Mouse (Mus musculus) skeletal muscle tissue, adult 2 months (tissue): Measurements from ENCODE around the gene Flt3.

ENCODE experiments used
- DNase-seq: peaks from one replicate; pipeline ENCODE4 v3.0.0-alpha.2; 2012; ENCODE audit warnings: low read depth, low spot score

Gene Flt3

DNA sequence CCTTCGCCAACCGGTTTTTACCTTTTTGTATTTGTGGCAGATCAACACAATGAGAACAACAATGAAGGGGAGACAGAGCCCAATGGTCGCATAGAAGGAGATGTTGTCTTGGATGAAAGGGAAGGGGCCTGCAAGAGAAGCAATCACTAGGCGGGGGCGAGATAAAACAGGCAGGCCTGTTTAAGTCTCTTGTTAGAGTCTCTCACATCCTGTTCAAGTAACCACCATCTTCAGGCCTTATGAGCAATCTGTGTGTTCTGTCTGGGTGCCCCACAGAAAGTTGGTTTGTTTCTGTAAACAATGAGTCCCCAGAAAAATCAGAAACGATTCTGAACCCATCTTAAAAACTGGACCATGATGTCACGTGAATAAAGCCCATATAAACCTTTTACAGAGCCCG is 45.3 kb downstream of the Flt3 start:
- DNase-seq, result no peak

DNA sequence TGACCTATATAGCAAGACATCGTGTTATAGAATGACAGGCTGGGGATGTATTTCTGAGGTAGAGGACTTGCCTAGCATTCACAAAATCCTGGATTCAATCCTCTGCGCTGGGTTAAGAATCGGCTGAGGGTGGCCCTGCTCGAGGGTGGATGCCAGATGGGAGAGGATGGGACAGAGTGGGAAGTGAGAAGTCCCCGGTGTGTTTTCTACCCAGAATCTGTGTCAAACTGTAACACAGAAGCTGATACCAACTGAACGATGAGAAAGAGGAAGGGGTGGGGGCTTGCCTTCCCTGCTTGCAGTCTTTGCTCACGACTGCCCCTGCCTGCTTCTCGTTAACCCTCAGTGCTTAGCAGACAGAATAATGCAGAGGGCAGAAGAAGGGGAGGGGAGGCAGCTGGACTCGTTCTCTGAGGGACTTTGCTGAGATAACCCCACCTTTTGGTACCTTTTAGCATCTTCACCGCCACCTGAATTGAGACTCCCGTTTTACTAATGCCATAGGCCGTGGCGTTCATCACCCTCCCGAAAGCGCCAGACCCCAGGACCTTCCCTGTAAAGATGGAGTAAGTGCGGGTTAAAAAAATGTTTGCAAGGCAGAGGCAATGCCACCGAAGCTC is 46.0 kb downstream of the Flt3 start:
- DNase-seq, result no peak

DNA sequence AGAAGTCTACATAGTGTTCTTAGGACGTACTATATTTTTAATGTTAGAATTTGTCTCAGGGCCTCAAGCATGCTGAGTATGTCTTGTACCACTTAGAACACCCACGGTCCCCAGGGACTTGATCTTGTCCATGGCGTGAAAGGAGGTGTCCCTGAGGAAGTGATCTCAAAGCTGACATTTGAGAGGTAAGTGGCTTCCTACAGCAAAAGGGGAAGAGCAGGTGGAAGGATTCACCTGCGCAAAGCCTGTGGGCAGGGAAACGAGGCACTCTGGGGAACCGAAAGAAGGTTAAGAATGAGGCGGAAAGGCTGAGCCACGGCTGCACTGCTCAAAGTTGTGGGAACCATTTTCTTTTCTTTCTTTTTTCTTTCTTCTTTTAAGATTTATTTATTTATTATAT is 48.4 kb downstream of the Flt3 start:
- no peak for DNase-seq

DNA sequence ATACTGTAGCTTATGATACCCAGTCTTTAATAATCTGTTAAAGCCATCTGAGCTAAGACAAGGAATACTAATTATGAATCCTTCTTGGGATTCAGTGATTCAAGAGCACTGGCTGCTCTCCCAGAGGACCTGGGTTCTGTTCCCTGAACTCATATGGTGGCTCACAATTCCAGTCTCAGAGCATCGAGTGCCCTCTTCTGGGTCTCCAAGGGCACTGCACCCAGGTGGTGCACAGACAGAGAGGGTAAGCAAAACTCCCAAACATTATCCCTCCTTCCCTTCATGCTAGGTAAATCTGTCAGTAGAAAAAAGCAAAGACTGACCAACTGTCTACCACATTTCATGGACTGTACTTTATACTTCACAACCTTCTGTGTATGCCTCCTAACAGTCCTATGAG is 54.3 kb downstream of the Flt3 start:
- no peak for DNase-seq

DNA sequence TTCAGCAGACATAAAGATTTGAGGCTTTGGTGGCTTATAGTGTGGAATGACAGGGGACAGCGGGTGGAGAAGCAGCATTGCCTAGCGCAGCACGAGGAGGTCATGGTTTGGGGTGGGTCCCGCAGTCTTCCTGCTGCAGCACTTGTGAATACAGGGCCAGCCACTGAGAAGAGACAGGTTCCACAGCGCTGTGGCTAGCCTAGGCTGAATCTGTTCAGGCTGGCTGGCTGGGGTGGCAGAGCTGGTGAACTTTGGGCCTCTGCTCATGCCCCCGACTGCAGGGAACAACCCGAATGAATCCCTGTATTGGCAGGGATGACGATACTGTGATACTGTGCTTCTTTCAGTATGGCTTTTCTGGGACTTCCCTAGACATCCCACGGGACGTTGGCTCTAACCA is 56.4 kb downstream of the Flt3 start:
- no peak for DNase-seq

DNA sequence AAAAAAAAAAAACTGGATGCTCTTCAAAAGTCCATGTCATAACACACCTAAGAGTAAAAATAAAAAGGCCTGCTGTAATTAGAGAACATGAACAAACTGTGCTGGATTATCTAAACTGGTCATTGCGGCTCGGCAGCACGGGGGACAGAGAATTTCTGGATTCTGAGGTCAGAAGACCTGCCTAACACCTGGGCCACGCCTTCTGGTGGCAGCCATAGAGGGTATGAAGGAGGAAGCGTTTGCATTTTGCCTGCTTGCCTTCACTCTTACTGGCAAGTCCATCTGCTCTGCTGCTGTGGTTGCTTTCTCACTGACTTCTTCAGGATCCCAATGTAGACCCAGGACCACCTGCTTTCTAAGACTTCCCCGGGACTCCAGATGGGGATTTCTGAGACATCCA is 57.4 kb downstream of the Flt3 start:
- DNase-seq, result no peak

DNA sequence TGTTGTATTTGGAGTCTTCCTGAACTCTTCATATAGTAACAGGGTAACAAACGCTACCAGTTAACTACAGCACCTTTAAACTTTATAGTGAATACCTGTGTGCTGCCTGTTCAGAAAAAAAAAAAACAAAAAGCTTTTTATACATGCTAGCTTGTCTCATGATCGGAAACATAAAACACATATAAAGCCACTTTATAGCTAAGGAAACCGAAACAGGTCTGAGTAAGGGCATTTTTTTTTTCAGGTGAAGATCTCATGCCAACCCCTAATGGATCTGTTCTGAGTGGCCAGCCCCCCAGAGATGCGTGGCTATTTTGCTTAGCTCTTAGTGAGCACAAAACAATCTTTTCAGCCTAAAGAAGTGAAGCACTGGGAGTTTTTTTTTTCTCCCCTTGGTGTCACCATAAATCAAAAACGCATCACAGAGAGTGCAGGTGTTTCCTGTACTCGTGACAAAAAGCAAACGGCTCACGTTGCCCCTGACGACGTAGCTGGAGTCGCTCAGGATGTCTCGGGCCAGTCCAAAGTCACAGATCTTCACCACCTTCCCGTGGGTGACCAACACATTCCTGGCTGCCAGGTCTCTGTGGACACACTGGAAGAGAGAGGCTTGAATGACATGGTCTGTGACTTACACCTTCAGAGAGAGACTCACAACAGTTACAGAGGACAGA is 59.4 kb downstream of the Flt3 start:
- no peak for DNase-seq

DNA sequence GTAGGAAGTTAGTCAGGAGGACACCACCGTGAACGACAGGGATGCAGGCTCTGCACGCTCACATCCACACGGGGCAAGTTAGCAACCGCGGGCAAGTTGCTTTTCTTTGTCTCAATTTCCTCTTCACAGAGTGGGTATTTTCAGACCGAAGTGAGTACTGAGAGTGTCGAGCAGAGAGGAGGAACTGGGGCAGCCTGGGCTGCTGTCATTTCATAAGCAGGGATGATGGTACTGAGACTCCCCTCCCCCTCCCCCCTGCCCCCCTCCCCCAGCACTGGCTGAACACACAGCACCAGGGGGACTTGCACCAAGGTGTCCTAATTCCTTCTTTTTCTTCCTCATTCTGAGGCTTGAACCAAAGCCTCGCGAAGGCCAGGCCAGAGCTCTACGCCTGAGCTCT is 60.7 kb downstream of the Flt3 start:
- DNase-seq, result no peak

DNA sequence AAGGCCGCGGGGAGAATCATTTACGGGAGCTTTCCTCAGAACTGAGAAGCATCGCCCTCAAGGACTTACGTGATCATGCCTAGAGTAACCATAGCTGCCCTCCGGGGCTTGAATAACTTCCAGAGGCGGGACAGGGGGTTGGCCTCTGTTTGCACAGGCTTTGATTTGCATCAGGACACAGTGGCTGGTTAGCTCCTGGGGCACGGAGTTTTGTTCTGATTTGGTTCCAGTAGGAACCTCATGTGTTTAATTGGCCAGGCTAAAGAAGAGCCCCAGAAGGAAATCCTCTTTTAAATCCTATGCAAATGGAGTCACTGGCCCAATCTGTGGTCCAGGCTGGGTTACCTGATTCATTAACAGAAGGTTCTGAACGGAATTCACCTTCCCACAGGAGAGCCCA is 61.3 kb downstream of the Flt3 start:
- no peak for DNase-seq

DNA sequence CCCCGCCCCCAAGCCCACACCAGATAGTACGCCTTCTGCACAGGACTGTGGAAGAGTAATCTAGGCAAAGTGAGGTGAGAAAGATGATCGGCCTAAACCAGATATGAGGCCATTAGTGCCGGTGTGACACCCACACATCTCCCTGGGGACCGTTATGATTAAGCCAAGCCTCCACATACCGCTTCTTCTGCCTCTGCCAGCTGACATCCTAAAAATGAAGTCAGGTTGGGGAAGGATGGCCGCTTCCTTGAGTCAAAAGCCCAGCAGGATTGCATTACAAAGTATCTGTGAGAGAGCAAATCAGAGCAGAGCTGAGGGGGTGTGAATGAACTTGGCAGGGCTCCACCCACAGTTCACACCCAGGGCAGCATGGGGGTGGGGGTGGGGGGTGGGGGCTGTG is 67.6 kb downstream of the Flt3 start:
- no peak for DNase-seq

DNA sequence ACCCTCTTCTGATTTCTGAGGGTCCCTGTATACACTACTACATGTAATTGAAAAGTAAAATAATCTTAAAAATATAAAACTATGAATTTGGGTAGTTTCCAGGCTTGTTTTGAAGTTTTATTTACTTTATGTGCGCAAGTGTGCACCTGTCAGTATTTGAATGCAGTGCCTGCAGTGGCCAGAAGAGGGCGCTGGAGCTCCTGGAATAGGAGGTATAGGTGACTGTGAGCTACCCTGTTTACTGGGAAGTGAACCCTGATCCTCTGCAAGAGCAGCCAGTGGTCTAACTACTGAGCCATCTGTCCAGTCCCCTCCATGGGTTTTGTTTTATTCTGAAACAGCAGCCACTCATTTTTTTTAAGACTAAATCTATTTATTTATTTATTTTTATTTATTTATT is 68.7 kb downstream of the Flt3 start:
- DNase-seq, result no peak

DNA sequence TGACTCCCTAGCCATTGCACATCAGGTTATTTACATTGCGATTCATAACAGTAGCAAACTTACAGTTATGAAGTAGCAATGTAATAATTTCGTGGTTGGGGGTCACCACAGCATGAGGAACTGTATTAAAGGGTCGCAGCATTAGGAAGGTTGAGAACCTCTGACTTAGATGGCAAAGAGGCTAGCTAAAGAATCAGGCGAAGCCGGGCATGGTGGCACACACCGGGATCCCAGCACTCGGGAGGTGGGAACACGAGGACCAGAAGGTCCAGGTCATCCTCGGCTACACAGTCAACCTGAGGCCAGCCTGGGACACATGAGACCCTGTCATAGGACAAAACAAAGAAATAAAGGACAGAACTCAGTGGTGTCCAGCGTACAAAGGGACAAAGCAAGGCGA is 70.3 kb downstream of the Flt3 start:
- DNase-seq, result no peak

DNA sequence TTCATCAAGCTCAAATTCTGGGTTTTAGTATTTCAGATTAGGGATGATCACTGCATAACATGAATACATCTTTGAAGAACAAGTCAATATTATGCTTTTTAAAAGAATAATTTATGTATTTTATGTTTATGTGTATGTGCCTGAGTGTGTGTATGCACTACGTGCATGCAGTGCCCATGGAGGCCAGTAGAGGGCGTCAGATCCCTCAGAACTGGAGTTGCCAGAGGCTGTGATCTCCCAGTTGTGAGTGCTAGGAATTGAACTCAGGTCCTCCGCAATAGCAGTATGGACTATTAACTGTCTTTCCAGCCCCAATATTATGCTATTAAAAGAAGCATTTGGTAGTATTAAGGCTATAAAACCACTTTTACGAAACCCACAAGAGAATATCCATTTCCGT is 72.7 kb downstream of the Flt3 start:
- no peak for DNase-seq

DNA sequence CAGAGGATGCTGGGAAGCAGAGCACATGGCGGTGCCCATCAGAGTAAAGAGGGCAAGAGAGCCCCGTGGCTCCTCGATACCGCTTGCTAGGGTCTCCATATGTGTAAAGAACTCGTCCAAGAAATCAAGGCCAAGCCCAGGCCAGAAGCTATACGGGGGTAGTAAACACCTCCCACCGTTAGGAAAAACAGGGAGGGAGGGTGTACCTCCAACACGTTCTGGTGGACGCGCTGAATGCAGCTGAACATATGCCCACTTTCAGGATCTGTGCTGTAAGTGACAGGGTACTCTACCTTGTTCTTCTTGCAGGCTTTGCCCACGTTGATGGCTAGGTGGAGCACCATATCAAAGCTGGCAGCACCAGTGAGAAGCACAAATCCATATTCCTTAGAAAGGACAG is 74.4 kb downstream of the Flt3 start:
- DNase-seq, result no peak

DNA sequence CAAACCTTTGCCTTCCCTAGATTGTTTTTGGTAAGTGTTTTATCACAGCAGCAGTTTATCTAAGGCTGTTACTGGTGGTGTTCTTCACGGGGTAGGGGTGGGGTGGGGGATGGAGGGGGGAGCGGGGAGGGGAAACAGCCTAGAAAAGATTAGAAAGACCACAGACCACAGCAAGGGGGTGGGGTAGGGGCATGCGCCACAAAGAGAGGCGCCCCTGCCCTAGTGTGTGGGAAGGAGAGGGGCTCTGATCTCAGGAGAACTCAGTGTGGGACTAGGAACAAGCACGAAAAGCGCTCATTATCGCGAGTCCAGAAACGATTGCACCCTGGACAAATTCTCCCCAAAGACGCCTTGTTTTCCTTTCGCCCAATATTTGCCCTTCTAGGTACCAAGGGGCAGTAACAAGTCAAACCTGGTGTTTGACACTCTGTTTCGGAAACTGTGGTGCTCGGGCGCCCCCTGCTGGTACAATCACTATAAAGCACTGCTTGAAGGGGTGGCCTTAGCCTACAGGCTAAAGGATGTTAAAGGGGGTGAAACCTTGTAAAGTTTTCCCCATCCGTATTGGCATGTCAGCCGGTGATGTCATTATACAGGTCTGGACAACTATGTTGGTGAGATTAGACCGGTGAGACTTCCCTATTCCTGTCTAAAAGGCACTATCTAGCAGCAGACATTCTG is 76.9 kb downstream of the Flt3 start:
- DNase-seq, result no peak

DNA sequence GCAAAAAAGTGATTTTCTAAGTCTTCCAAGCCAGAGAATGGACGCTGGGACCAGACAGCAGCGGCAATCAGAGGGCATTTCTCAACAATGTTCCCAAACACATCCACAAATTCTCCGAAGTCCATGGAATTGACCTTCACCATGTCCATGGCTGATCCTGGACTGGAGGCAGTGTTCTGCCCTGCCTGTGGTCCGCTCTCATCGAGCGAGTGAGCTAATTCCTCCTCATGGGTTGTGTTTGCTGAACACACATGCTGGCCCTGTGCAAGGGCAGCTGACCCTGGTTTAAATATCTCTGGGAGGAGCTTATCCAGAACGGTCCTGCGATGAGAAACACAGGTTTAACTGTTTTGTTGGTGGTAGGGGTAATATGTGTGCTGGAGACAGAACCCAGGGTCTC is 78.1 kb downstream of the Flt3 start, which contains the start of gene Urad:
Gene Urad, minus strand, starts transcription at position 258 of the 400 bp plus-strand sequence.
- DNase-seq, result no peak

DNA sequence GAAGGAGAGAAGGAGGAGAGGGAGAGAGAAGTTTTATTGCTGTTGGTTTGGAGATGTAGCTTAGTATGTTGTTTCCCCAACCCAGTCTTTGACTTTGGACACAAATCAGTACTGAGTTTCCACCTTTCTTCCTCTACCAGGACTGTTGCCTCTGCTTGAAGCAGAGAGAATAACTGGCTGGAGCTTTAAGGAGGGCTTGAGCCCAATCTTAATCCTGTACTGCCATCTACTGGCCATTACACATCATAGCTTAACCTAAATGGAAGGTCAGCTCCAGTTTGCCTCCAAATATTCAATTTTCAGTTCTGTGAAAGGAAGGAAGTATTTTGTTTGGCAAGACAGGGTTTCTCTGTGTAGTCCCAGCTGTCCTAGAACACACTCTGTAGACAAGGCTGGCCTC is 80.6 kb downstream of the Flt3 start:
- peak; percentile 47 for DNase-seq

DNA sequence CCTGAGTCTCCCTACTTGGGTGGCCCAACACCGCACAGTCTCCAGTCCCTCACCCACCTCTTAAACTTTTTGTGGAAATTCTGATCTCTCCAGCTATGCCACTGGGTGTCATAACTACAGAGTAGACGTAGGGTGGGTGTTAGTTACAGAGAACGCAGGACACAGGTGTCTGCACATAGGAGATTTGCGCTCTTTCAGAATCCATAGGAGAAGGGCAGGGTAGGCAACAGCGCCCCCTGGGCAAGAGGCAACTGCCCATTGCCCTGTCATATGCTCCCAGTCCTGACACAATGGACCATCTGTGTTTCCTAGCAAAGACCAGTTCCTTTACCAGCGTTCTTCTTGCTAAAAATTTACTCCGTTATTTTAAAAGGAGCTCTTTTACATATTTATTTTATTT is 82.3 kb downstream of the Flt3 start:
- DNase-seq, result no peak

DNA sequence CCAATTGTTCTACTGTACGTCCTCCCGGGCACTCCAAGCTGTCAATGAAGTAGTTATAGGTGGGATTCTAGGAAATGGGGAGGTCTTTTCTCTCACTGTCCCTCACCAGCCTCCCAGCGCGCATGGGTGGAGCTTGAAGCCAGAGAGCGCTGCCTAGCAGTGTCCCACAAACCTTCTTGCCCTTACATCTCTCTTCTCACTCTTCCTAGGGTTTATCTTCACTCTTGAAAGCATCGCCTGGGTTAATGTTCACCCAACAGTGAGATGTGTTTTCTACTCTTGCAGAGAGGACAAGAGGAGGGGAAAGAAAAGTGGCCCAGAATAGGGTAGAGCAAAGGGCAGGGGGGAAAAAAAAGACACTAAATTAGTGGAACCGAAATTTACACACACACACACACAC is 83.0 kb downstream of the Flt3 start:
- DNase-seq, result no peak

DNA sequence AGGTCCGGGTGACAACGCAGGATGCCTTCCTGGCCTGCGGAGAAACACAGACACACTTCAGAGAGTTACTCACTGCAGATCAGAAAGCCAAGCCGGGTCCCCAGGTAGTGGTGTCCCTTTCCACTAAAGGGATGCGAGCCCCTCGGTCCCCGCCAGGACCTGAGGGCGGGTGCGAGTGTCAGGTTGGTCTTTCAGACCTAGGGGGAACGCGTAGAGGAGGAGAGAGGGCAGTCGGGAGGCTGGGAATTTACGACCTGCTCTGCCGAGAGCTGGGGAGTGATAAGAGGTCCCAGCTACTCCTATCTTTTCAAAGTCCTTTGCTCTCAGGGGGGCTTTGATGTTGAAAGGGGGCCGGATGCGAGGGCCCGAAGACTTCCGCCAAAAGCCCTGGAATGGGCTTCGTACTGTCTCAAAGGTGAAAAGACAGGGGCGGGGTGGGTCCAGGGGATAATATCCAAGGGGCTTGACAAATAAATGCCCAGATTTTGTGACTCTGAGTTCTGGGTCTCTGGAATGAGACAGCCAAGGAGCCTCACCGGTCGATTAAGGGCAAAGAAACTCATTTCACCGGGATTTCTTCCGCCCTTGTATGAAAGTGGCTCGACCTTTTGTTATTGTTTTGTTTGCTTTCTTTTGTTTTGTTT is 84.7 kb downstream of the Flt3 start:
- no peak for DNase-seq

DNA sequence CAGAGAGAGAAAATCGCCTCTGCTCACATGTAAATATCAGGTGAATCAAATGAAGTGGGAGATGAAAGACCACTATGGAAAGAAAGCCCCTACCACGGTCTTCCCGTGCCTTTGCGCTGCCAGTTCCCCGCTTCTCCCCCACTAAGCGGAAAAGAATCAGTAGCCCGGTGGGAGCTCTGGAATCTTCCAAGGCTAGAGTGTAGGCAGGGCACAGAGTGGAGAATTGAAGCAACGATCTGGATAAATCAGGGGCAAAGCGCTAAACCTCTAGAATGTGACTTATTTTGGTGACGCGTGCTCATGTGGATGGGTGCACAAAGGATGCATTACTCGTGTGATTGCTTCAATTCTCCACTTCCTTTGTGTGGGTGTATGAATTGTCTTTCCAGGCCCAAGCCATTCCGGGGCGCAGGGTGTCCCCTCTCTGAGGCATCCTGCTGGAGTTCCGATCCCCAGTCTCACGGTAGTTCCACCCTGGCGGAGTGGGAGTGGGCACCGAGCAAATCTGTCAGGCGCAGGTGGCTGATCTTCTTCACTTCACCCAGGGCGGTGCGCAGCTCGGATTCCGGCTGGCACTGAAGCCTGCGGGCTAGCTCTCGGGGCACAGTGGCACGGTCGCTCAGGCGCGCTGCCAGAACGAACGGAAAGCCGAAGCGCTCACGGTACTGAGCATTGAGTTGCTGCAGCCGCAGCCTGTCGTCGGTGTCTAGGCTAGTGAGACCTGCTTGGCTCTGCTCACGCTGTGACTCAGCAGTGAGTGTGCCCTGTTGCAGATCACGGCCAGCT is 85.5 kb downstream of the Flt3 start:
- peak; percentile 8 for DNase-seq
